Mouse (Mus musculus) kidney, postnatal 14 days (tissue): ENCODE results near the gene Trim41.
A peak's percentile ranks its signal among the peaks of the same experiment; 100 is the strongest.
"Not testable (repeated sequence)": the region's sequence is repeated elsewhere in the genome, so short reads cannot be mapped to it uniquely, and the experiment has no call there.

Experiments
- DNase-seq: peaks from one replicate; pipeline ENCODE4 v3.0.0; 2022; ENCODE audit warnings: mixed read lengths

Trim41 gene

GRCm38 (mm10) chr11:48810142-48810541 lies 7.0 kb downstream of the Trim41 start:
- DNase-seq: no peak

- DNase-seq: no peak
Observed at GRCm38 (mm10) chr11:48809434-48809830, 7.7 kb downstream of the Trim41 start.

GRCm38 (mm10) chr11:48808737-48809433 lies 8.3 kb downstream of the Trim41 start:
- no peak for DNase-seq

GRCm38 (mm10) chr11:48808304-48808646 lies 8.9 kb downstream of the Trim41 start:
- no peak for DNase-seq

- no peak for DNase-seq
Observed at GRCm38 (mm10) chr11:48807563-48808303, 9.4 kb downstream of the Trim41 start.

GRCm38 (mm10) chr11:48806856-48807562 lies 10.1 kb downstream of the Trim41 start:
- DNase-seq: no peak

GRCm38 (mm10) chr11:48804922-48805321 lies 12.2 kb downstream of the Trim41 start:
- DNase-seq: no peak

- no peak for DNase-seq
Observed at GRCm38 (mm10) chr11:48803988-48804387, 13.2 kb downstream of the Trim41 start.

- DNase-seq: no peak
Observed at GRCm38 (mm10) chr11:48801831-48802772, 15.1 kb downstream of the Trim41 start.

GRCm38 (mm10) chr11:48799921-48800701 lies 17.0 kb downstream of the Trim41 start, which contains the start of gene Rack1:
Rack1 (plus strand) TSS chr11:48800332.
- DNase-seq: peak; percentile 93

GRCm38 (mm10) chr11:48798984-48799920 lies 17.9 kb downstream of the Trim41 start:
- DNase-seq: no peak

GRCm38 (mm10) chr11:48798308-48798707 lies 18.8 kb downstream of the Trim41 start:
- no peak for DNase-seq

- DNase-seq: no peak
Observed at GRCm38 (mm10) chr11:48797287-48797686, 19.9 kb downstream of the Trim41 start.

- no peak for DNase-seq
Observed at GRCm38 (mm10) chr11:48796290-48796689, 20.9 kb downstream of the Trim41 start.

GRCm38 (mm10) chr11:48795221-48795620 lies 21.9 kb downstream of the Trim41 start:
- no peak for DNase-seq

GRCm38 (mm10) chr11:48793184-48793583 lies 24.0 kb downstream of the Trim41 start:
- no peak for DNase-seq

- DNase-seq: not testable (repeated sequence)
Observed at GRCm38 (mm10) chr11:48791894-48792293, 25.3 kb downstream of the Trim41 start.

- DNase-seq: peak; percentile 49
Observed at GRCm38 (mm10) chr11:48790946-48791345, 26.2 kb downstream of the Trim41 start.

- peak; percentile 90 for DNase-seq
Observed at GRCm38 (mm10) chr11:48789973-48790823, 27.0 kb downstream of the Trim41 start.

- no peak for DNase-seq
Observed at GRCm38 (mm10) chr11:48789215-48789614, 27.9 kb downstream of the Trim41 start.
